Mouse (Mus musculus) midbrain, embryonic 11.5 days (tissue): ENCODE results near the gene Fas. TPM values are rescaled to one million over a fixed set of nuclear protein-coding genes. Genes with fewer than 3 reads are reported as not detected.

ENCODE experiments used
- ATAC-seq: fragments of 200-750 bp; cut with Nextera tagmentation; 2 replicates; pipeline ENCODE4 v1.8.0; 2017; ENCODE audit warnings: moderate TSS enrichment, moderate library complexity; ENCODE audit not compliant: low FRiP score
- DNase-seq: peaks from one replicate; pipeline ENCODE4 v3.0.0; 2015; ENCODE audit warnings: low spot score; ENCODE audit errors: missing footprints
- H3K27ac ChIP-seq: fragments of 300-500 bp; sonication (generic); 2 replicates; pipeline ENCODE4 v1.5.1; 2014; ENCODE audit warnings: low read depth, low read length
- H3K27me3 ChIP-seq: fragments of 300-500 bp; sonication (generic); 2 replicates; pipeline ENCODE4 v1.6.1; 2014; ENCODE audit warnings: mild to moderate bottlenecking, low read length, moderate library complexity, mixed read lengths; ENCODE audit not compliant: control insufficient read depth, insufficient read depth
- H3K36me3 ChIP-seq: fragments of 300-500 bp; sonication (generic); 2 replicates; pipeline ENCODE4 v1.6.1; 2014; ENCODE audit warnings: mild to moderate bottlenecking, low read length, moderate library complexity, mixed read lengths; ENCODE audit not compliant: control insufficient read depth, insufficient read depth
- H3K4me1 ChIP-seq: fragments of 300-500 bp; sonication (generic); 2 replicates; pipeline ENCODE4 v1.6.1; 2014; ENCODE audit warnings: low read length; ENCODE audit not compliant: control insufficient read depth, insufficient read depth
- H3K4me2 ChIP-seq: fragments of 300-500 bp; sonication (generic); 2 replicates; pipeline ENCODE4 v1.6.1; 2014; ENCODE audit warnings: mild to moderate bottlenecking, moderate library complexity
- H3K4me3 ChIP-seq: fragments of 300-500 bp; sonication (generic); 2 replicates; pipeline ENCODE4 v1.5.1; 2014; ENCODE audit warnings: low read depth, low read length
- H3K9ac ChIP-seq: fragments of 300-500 bp; sonication (generic); 2 replicates; pipeline ENCODE4 v1.6.1; 2014; ENCODE audit warnings: low read length
- H3K9me3 ChIP-seq: fragments of 300-500 bp; sonication (generic); 2 replicates; pipeline ENCODE4 v1.6.1; 2016; ENCODE audit warnings: low read length; ENCODE audit not compliant: control insufficient read depth
- WGBS: fragments of 180-500 bp; shearing (Covaris S2); extraction: QIAGEN DNeasy Blood & Tissue Kit; methylation state at CpG from one replicate; pipeline ENCODE4 v1.1.7; 2014; 5-methylcytosine and 5-hydroxymethylcytosine counted together
- polyA plus RNA-seq: library from polyadenylated mRNA; unstranded; fragments of >200 nt; fragmentation: Nextera tagmentation; extraction: Ambion mirVana; gene quantifications from 2 replicates; pipeline ENCODE4 v1.2.1, GENCODE M21; 2014

The Fas gene
- polyA plus RNA-seq, 1 experiment from 2014 or later: 0.81 TPM

GRCm38 (mm10) chr19:34270824-34271464, 19.5 kb upstream of the Fas start:
- Histone ChIP-seq H3K4me3 (no peak overlapping the region), H3K27me3 (no peaks in the 10 kb centered on the region), H3K27ac (no peak overlapping the region), H3K9ac (no peak overlapping the region), H3K4me2 (no peak overlapping the region), H3K4me1 (no peaks in the 10 kb centered on the region), H3K36me3 (no peaks in the 10 kb centered on the region), H3K9me3 (no peaks in the 10 kb centered on the region)
- ATAC-seq: no peak
- DNase-seq: peak; percentile 51
- WGBS: 95% methylated on average over 13 of the region's 13 CpGs

- no peak overlapping the region for H3K27ac ChIP-seq
- H3K4me3 ChIP-seq: no peak overlapping the region
- no peak for ATAC-seq
- H3K9ac ChIP-seq: no peak overlapping the region
- H3K4me1 ChIP-seq: no peaks in the 10 kb centered on the region
- 97% methylated on average over 1 of the region's 1 CpGs for WGBS
- H3K9me3 ChIP-seq: no peaks in the 10 kb centered on the region
- peak; percentile 64 for DNase-seq
- no peaks in the 10 kb centered on the region for H3K36me3 ChIP-seq
- H3K4me2 ChIP-seq: no peak overlapping the region
- no peaks in the 10 kb centered on the region for H3K27me3 ChIP-seq
Observed at GRCm38 (mm10) chr19:34273073-34273472, 17.4 kb upstream of the Fas start.

- no peaks in the 10 kb centered on the region for H3K27me3 ChIP-seq
- no peaks in the 10 kb centered on the region for H3K4me1 ChIP-seq
- no peak overlapping the region for H3K4me3 ChIP-seq
- no peak overlapping the region for H3K4me2 ChIP-seq
- no peaks in the 10 kb centered on the region for H3K36me3 ChIP-seq
- no peak for ATAC-seq
- 88% methylated on average over 3 of the region's 3 CpGs for WGBS
- DNase-seq: no peak
- H3K27ac ChIP-seq: no peak overlapping the region
- no peaks in the 10 kb centered on the region for H3K9me3 ChIP-seq
- no peak overlapping the region for H3K9ac ChIP-seq
Observed at GRCm38 (mm10) chr19:34278078-34278477, 12.4 kb upstream of the Fas start.

GRCm38 (mm10) chr19:34283614-34284013, 6.9 kb upstream of the Fas start:
- 89% methylated on average over 6 of the region's 6 CpGs for whole genome bisulfite sequencing
- Histone ChIP-seq H3K27me3 (no peaks in the 10 kb centered on the region), H3K9me3 (no peaks in the 10 kb centered on the region), H3K36me3 (no peaks in the 10 kb centered on the region), H3K9ac (no peak overlapping the region), H3K4me3 (no peak overlapping the region), H3K4me2 (no peak overlapping the region), H3K27ac (no peak overlapping the region), H3K4me1 (no peaks in the 10 kb centered on the region)
- no peak for DNase-seq
- ATAC-seq: no peak

- no peak for DNase-seq
- 68% methylated on average over 10 of the region's 10 CpGs for WGBS
- Histone ChIP-seq H3K4me1 (no peaks in the 10 kb centered on the region), H3K9me3 (no peaks in the 10 kb centered on the region), H3K4me2 (no peak overlapping the region), H3K9ac (no peak overlapping the region), H3K36me3 (no peaks in the 10 kb centered on the region), H3K27me3 (no peaks in the 10 kb centered on the region), H3K4me3 (no peak overlapping the region), H3K27ac (no peak overlapping the region)
- ATAC-seq: no peak
Observed at GRCm38 (mm10) chr19:34284383-34284782, 6.1 kb upstream of the Fas start.

GRCm38 (mm10) chr19:34284826-34285225, 5.6 kb upstream of the Fas start:
- no peaks in the 10 kb centered on the region for H3K27me3 ChIP-seq
- no peak for ATAC-seq
- WGBS: 57% methylated on average over 2 of the region's 2 CpGs
- H3K4me2 ChIP-seq: no peak overlapping the region
- DNase-seq: no peak
- H3K4me3 ChIP-seq: no peak overlapping the region
- no peak overlapping the region for H3K27ac ChIP-seq
- no peaks in the 10 kb centered on the region for H3K36me3 ChIP-seq
- H3K9me3 ChIP-seq: no peaks in the 10 kb centered on the region
- no peaks in the 10 kb centered on the region for H3K4me1 ChIP-seq
- no peak overlapping the region for H3K9ac ChIP-seq

- DNase-seq: no peak
- Histone ChIP-seq H3K4me1 (0 out of 2 replicates have a peak, but pooled peaks cover 7% of the 10 kb centered on the region), H3K27me3 (no peaks in the 10 kb centered on the region), H3K9ac (no peak overlapping the region), H3K36me3 (no peaks in the 10 kb centered on the region), H3K27ac (no peak overlapping the region), H3K4me2 (no peak overlapping the region), H3K9me3 (no peaks in the 10 kb centered on the region), H3K4me3 (no peak overlapping the region)
- ATAC-seq: no peak
Observed at GRCm38 (mm10) chr19:34287221-34287620, 3.2 kb upstream of the Fas start.

- WGBS: 87% methylated on average over 13 of the region's 13 CpGs
- Histone ChIP-seq H3K4me2 (no peak overlapping the region), H3K4me1 (0 out of 2 replicates have a peak, but pooled peaks cover 7% of the 10 kb centered on the region), H3K27ac (no peak overlapping the region), H3K36me3 (no peaks in the 10 kb centered on the region), H3K9me3 (no peaks in the 10 kb centered on the region), H3K27me3 (no peaks in the 10 kb centered on the region), H3K9ac (no peak overlapping the region), H3K4me3 (no peak overlapping the region)
- no peak for ATAC-seq
- DNase-seq: no peak
Observed at GRCm38 (mm10) chr19:34287656-34288415, 2.6 kb upstream of the Fas start.

- Histone ChIP-seq H3K9ac (no peak overlapping the region), H3K4me3 (no peak overlapping the region), H3K36me3 (no peaks in the 10 kb centered on the region), H3K27ac (no peak overlapping the region), H3K4me1 (0 out of 2 replicates have a peak, but pooled peaks cover 7% of the 10 kb centered on the region), H3K9me3 (no peaks in the 10 kb centered on the region), H3K27me3 (no peaks in the 10 kb centered on the region), H3K4me2 (no peak overlapping the region)
- DNase-seq: no peak
- no peak for ATAC-seq
- 89% methylated on average over 1 of the region's 1 CpGs for WGBS
Observed at GRCm38 (mm10) chr19:34288696-34289095, 1.8 kb upstream of the Fas start.
